Mouse (Mus musculus) CH12.LX (cell line): ENCODE results near the gene Ccdc63. TPM values are rescaled to one million over a fixed set of nuclear protein-coding genes. Genes with fewer than 3 reads are reported as not detected.
A peak's percentile ranks its signal among the peaks of the same experiment; 100 is the strongest.

Source experiments
- DNase-seq: peaks from one replicate; pipeline ENCODE4 v3.0.0-alpha.2; 2013; ENCODE audit errors: extremely low read depth
- H3K27ac ChIP-seq: 2 replicates; pipeline ENCODE4 v1.5.1; 2012; ENCODE audit warnings: low read depth, mild to moderate bottlenecking, control low read depth, moderate library complexity; ENCODE audit not compliant: insufficient read depth
- H3K27me3 ChIP-seq: replicated peaks from 2 replicates; pipeline ENCODE3; 2012; ENCODE audit warnings: inconsistent platforms
- H3K36me3 ChIP-seq, 2 experiments: replicated peaks in 1 of 2; 2 replicates each; pipeline versions ENCODE3 to v1.6.1; 2012; ENCODE audit warnings: inconsistent platforms in 1 of 2, low read length in 1 of 2, mild to moderate bottlenecking in 1 of 2, mixed read lengths in 1 of 2, moderate library complexity in 1 of 2; ENCODE audit not compliant: control insufficient read depth in 1 of 2, insufficient read depth in 1 of 2
- H3K4me1 ChIP-seq, 2 experiments: 2 replicates each; pipeline ENCODE4 v1.6.1; 2012; ENCODE audit warnings: inconsistent platforms in 1 of 2, moderate library complexity in 1 of 2; ENCODE audit not compliant: insufficient read depth in 2 of 2, control insufficient read depth in 1 of 2
- H3K4me2 ChIP-seq: 2 replicates; pipeline ENCODE4 v1.6.1; 2012; ENCODE audit warnings: low read depth, mild to moderate bottlenecking, control low read depth; ENCODE audit not compliant: poor library complexity, insufficient read depth, severe bottlenecking
- H3K4me3 ChIP-seq, 3 experiments: fragments of 150-350 bp in 1 of 3; sonication (generic) in 1 of 3; replicated peaks in 1 of 3; 2 replicates each; pipeline versions ENCODE3 to v1.5.1; 2011 to 2012; ENCODE audit warnings: low read depth in 2 of 3, low read length in 2 of 3, mild to moderate bottlenecking in 2 of 3, moderate library complexity in 2 of 3, control low read depth in 1 of 3, improper control_type of control experiment in 1 of 3, inconsistent platforms in 1 of 3, mixed read lengths in 1 of 3; ENCODE audit not compliant: poor library complexity in 1 of 3
- H3K79me2 ChIP-seq: replicated peaks from 2 replicates; pipeline ENCODE4 v1.6.1; 2012; ENCODE audit warnings: mild to moderate bottlenecking, moderate library complexity; ENCODE audit not compliant: control insufficient read depth, poor library complexity, insufficient read depth, severe bottlenecking; ENCODE audit errors: extremely low read depth
- H3K9ac ChIP-seq: 2 replicates; pipeline ENCODE4 v1.6.1; 2012; ENCODE audit warnings: low read depth, mild to moderate bottlenecking, control low read depth, moderate library complexity; ENCODE audit not compliant: insufficient read depth
- H3K9me3 ChIP-seq: replicated peaks from 2 replicates; pipeline ENCODE3; 2012; ENCODE audit warnings: low read length, inconsistent platforms, mixed read lengths
- CHD1 ChIP-seq: IDR thresholded peaks from 2 replicates; pipeline ENCODE4 v1.6.1; 2012; ENCODE audit warnings: low read depth, low read length, improper control_type of control experiment, inconsistent platforms
- CTCF ChIP-seq, 2 experiments: IDR thresholded peaks in 1 of 2; conservative IDR thresholded peaks in 1 of 2; 2 replicates each; pipeline ENCODE4 v1.5.1; 2011 to 2012; ENCODE audit warnings: low read depth in 2 of 2, low read length in 2 of 2, improper control_type of control experiment in 1 of 2, inconsistent platforms in 1 of 2, mild to moderate bottlenecking in 1 of 2, moderate library complexity in 1 of 2
- E2F4 ChIP-seq: IDR thresholded peaks from 2 replicates; pipeline ENCODE4 v1.6.1; 2011; ENCODE audit warnings: low read depth, low read length, improper control_type of control experiment; ENCODE audit not compliant: insufficient replicate concordance
- ELF1 ChIP-seq: IDR thresholded peaks from 2 replicates; pipeline ENCODE4 v1.6.1; 2014; ENCODE audit warnings: low read depth, mild to moderate bottlenecking, inconsistent platforms, low read length, improper control_type of control experiment
- IRF4 ChIP-seq: IDR thresholded peaks from 2 replicates; pipeline ENCODE4 v1.6.1; 2014; ENCODE audit warnings: low read depth, mild to moderate bottlenecking, inconsistent platforms, low read length, improper control_type of control experiment
- JUN ChIP-seq: IDR thresholded peaks from 2 replicates; pipeline ENCODE4 v1.6.1; 2011; ENCODE audit warnings: low read depth, mild to moderate bottlenecking, low read length, improper control_type of control experiment, moderate library complexity; ENCODE audit not compliant: insufficient read depth
- MAZ ChIP-seq: IDR thresholded peaks from 2 replicates; pipeline ENCODE4 v1.6.1; 2012; ENCODE audit warnings: low read depth, mild to moderate bottlenecking, inconsistent platforms, low read length, improper control_type of control experiment, moderate library complexity
- MXI1 ChIP-seq: IDR thresholded peaks from 2 replicates; pipeline ENCODE4 v1.6.1; 2011; ENCODE audit warnings: mild to moderate bottlenecking, low read depth, low read length, improper control_type of control experiment
- NELFE ChIP-seq: IDR thresholded peaks from 2 replicates; pipeline ENCODE4 v1.6.1; 2011; ENCODE audit warnings: low read depth, low read length, improper control_type of control experiment
- NRF1 ChIP-seq: IDR thresholded peaks from 2 replicates; pipeline ENCODE4 v1.6.1; 2014; ENCODE audit warnings: low read depth, mild to moderate bottlenecking, inconsistent platforms, low read length, improper control_type of control experiment, moderate library complexity
- PAX5 ChIP-seq: IDR thresholded peaks from 2 replicates; pipeline ENCODE4 v1.6.1; 2012; ENCODE audit warnings: low read length, inconsistent platforms, mixed read lengths
- POLR2A ChIP-seq: IDR thresholded peaks from 2 replicates; pipeline ENCODE4 v1.6.1; 2011; ENCODE audit warnings: low read depth, mild to moderate bottlenecking, improper control_type of control experiment, low read length
- POLR2AphosphoS2 ChIP-seq: IDR thresholded peaks from 2 replicates; pipeline ENCODE4 v1.6.1; 2011; ENCODE audit warnings: low read depth, low read length, improper control_type of control experiment
- RAD21 ChIP-seq: IDR thresholded peaks from 2 replicates; pipeline ENCODE4 v1.6.1; 2011; ENCODE audit warnings: low read depth, mild to moderate bottlenecking, low read length, improper control_type of control experiment, moderate library complexity
- SIN3A ChIP-seq: IDR thresholded peaks from 2 replicates; pipeline ENCODE4 v1.6.1; 2012; ENCODE audit warnings: low read length, improper control_type of control experiment, inconsistent platforms
- TBP ChIP-seq: conservative IDR thresholded peaks from 2 replicates; pipeline ENCODE4 v1.6.1; 2011; ENCODE audit warnings: low read depth, low read length, improper control_type of control experiment
- UBTF ChIP-seq: IDR thresholded peaks from 2 replicates; pipeline ENCODE4 v1.6.1; 2012; ENCODE audit warnings: low read depth, mild to moderate bottlenecking, inconsistent platforms, low read length, improper control_type of control experiment, moderate library complexity
- USF1 ChIP-seq: IDR thresholded peaks from 2 replicates; pipeline ENCODE4 v1.6.1; 2014; ENCODE audit warnings: low read depth, mild to moderate bottlenecking, inconsistent platforms, low read length, improper control_type of control experiment
- ZC3H11A ChIP-seq: IDR thresholded peaks from 2 replicates; pipeline ENCODE4 v1.6.1; 2012; ENCODE audit warnings: low read depth, mild to moderate bottlenecking, inconsistent platforms, low read length, improper control_type of control experiment
- ZKSCAN1 ChIP-seq: IDR thresholded peaks from 2 replicates; pipeline ENCODE4 v1.6.1; 2012; ENCODE audit warnings: low read depth, inconsistent platforms, low read length, improper control_type of control experiment, borderline replicate concordance
- ZMIZ1 ChIP-seq: IDR thresholded peaks from 2 replicates; pipeline ENCODE4 v1.6.1; 2012; ENCODE audit warnings: low read depth, mild to moderate bottlenecking, inconsistent platforms, low read length, improper control_type of control experiment
- ZNF384 ChIP-seq: IDR thresholded peaks from 2 replicates; pipeline ENCODE4 v1.6.1; 2012; ENCODE audit warnings: low read depth, low read length, improper control_type of control experiment, inconsistent platforms
- dilution Hi-C: fragments of 300-500 bp; cut with MboI; formaldehyde crosslinking; loops from 2 replicates; pipeline ENCODE4 v1.14.3; 2020; ENCODE audit warnings: low sequenced_read_pairs; ENCODE audit not compliant: extremely low pct_unique_long_range_greater_than_20kb, extremely low pct_ligation_motif_present
- in situ Hi-C: fragments of 300-500 bp; cut with MboI; formaldehyde crosslinking; loops from 3 replicates; pipeline ENCODE4 v1.14.3; 2019; ENCODE audit warnings: low sequenced_read_pairs, low pct_ligation_motif_present, low pct_unique_long_range_greater_than_20kb, mixed read lengths
- polyA plus RNA-seq: library from polyadenylated mRNA; unstranded; fragments of >175 nt; gene quantifications from 2 replicates; pipeline ENCODE4 v1.2.1, GENCODE M21; 2012; ENCODE audit warnings: low read depth; ENCODE audit not compliant: insufficient read length
- total RNA-seq, 2 experiments: library from RNA; depleted of rRNA; stranded (reverse); fragments of 300-350 nt in 1 of 2; fragments of >200 nt in 1 of 2; gene quantifications; 2 replicates each; pipeline ENCODE4 v1.2.3; 2012 to 2014

Gene Ccdc63
- total and polyA plus RNA-seq, 3 experiments = 0.39 to 0.70 (median 0.47) TPM

DNA sequence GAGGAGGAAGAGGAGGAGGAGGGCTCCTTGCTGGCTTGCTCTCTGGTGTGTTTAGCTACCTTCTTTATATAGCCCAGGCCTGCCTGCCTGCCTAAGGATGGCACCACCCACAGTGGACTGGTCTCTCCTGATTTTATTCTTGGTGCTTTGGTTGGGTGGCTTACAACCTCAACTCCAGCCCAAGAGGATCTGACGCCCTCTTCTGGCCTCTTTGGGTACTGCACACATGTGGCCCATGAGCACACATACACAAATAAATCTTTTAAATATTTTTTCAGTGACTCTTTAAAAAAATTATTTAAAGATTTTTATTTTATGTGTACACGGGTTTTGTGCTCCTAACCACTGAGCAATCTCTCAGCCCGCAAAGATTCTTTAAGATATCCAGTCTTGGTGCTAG, 64.9 kb downstream of the Ccdc63 start:
- Histone ChIP-seq H3K4me2 (no peak overlapping the region), H3K27ac (no peak overlapping the region), H3K79me2 (no peaks in the 10 kb centered on the region), H3K27me3 (peaks cover 56% of the 10 kb centered on the region), H3K4me3 (no peak overlapping the region), H3K9me3 (peaks cover 22% of the 10 kb centered on the region), H3K9ac (no peak overlapping the region)
- DNase-seq = no peak
- TF ChIP-seq CTCF (conservative IDR thresholded peaks at IDR 0.05 in 1 of 2, IDR thresholded peaks at IDR 0.05 in 1 of 2; ENCODE audit: low read depth in 2 of 2, low read length in 2 of 2) (peak; percentile 34 to 37; a peak in 3 of 4 replicates), ZKSCAN1 (no peak), PAX5 (no peak), UBTF (no peak)
- TF ChIP-seq, all 38 proteins: peak for 1
- in situ Hi-C loops (no loop called here), dilution Hi-C loops (no loop called here)
- H3K36me3 ChIP-seq = no peaks in the 10 kb centered on the region
- H3K4me1 ChIP-seq = peaks cover 13% of the 10 kb centered on the region in 2 experiments; a peak in 3 of 4 replicates

DNA sequence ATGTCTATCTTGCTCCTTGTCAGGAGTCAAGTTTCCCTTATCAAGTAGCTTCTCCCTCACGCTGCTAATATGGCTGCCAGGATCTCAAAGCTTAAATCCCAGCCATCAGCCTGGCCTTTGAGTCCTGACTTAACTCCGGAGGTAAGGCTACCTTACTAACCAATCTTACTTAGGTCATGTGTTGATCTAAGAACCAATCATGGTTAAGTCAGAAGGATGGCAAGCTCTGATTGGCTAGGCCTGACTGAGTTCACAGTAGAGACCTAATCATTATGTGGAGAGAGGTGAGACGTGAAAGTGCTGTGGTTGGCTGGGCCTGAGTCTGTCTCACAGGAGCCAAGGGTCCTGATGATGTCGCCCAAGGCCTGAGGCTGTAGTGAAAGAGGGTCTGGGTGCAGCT, 68.6 kb downstream of the Ccdc63 start:
- H3K9ac ChIP-seq = no peak overlapping the region
- H3K36me3 ChIP-seq = no peaks in the 10 kb centered on the region
- DNase-seq = no peak
- TF ChIP-seq ZNF384 (no peak), IRF4 (no peak), TBP (no peak), JUN (no peak)
- dilution Hi-C loops (no loop called here), in situ Hi-C loops (no loop called here)
- H3K9me3 ChIP-seq = no peaks in the 10 kb centered on the region
- peaks cover under 1 to 11% of the 10 kb centered on the region in 2 experiments; a peak in 2 of 4 replicates for H3K4me1 ChIP-seq
- H3K4me2 ChIP-seq = no peak overlapping the region
- no peak overlapping the region for H3K27ac ChIP-seq
- H3K27me3 ChIP-seq = peaks cover 74% of the 10 kb centered on the region
- H3K4me3 ChIP-seq = no peak overlapping the region
- H3K79me2 ChIP-seq = no peaks in the 10 kb centered on the region

GRCm38 (mm10) chr5:122070963-122071800, 69.4 kb downstream of the Ccdc63 start:
- H3K79me2 ChIP-seq = no peaks in the 10 kb centered on the region
- in situ Hi-C loops = no loop called here
- no peak overlapping the region for H3K9ac ChIP-seq
- H3K9me3 ChIP-seq = peaks cover 4% of the 10 kb centered on the region
- H3K27ac ChIP-seq = no peak overlapping the region
- H3K4me1 ChIP-seq = peaks cover 0 to 11% of the 10 kb centered on the region in 2 experiments; a peak in 1 of 4 replicates
- no peak overlapping the region for H3K4me2 ChIP-seq
- TF ChIP-seq ZC3H11A (no peak), ZMIZ1 (no peak), ELF1 (no peak), E2F4 (no peak), MXI1 (no peak), SIN3A (no peak), POLR2A (no peak), UBTF (no peak), USF1 (no peak), CHD1 (no peak), POLR2AphosphoS2 (no peak), NELFE (no peak), NRF1 (no peak), CTCF (conservative IDR thresholded peaks at IDR 0.05 in 1 of 2, IDR thresholded peaks at IDR 0.05 in 1 of 2; ENCODE audit: low read depth in 2 of 2, low read length in 2 of 2) (no peak), IRF4 (no peak), RAD21 (no peak), JUN (no peak), MAZ (no peak)
- no peak overlapping the region for H3K4me3 ChIP-seq
- dilution Hi-C loops = no loop called here
- H3K36me3 ChIP-seq = no peaks in the 10 kb centered on the region
- DNase-seq = no peak
- peaks cover 72% of the 10 kb centered on the region for H3K27me3 ChIP-seq
